Mouse (Mus musculus) urinary bladder, postnatal 14 days (tissue): ENCODE data around the gene Ctnna2.
A peak's percentile ranks its signal among the peaks of the same experiment; 100 is the strongest.

Experiments used
- DNase-seq: peaks from one replicate; pipeline ENCODE4 v3.0.0; 2021; ENCODE audit warnings: low spot score

Gene Ctnna2

GRCm38 (mm10) chr6:77817116-77817515, 162.4 kb downstream of the Ctnna2 start:
- DNase-seq = no peak

DNA sequence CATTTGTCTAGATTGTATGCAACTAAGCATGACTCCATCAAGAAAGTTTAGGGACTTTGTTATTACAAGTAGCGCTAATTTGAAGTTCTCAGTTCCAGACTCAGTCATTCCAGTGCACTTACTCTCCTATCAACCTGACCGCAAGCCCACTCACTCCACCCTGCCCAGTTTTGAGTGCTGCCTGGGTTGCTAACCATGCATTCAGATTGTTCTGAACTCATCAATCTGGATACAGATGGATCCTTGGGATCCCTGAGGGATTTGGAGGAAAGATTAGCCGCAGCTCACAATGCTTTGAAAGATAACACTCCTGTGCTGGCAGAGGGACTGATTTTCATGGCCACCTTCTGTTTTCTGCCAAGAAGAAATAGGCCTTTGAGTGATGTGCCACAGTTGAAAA, 168.5 kb downstream of the Ctnna2 start:
- DNase-seq = no peak

DNA sequence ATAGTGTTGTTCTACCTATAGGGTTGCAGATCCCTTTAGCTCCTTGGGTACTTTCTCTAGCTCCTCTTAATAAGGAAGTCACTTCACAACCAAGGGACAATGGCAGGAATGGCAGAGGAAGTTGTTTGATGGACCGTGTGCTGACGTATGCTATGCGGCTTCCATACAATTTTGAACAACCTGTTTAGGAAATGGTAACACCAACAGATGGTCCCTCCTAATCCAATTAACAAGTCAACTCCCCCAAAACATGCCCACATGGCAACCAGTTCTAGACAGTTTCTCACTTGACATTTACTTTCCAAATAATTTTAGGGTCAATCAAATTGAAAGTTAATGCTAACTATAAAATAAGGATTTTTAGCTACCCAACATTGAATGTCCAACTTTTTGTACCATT, 176.9 kb downstream of the Ctnna2 start:
- DNase-seq = no peak

GRCm38 (mm10) chr6:77783342-77783741, 196.2 kb downstream of the Ctnna2 start:
- DNase-seq = no peak

DNA sequence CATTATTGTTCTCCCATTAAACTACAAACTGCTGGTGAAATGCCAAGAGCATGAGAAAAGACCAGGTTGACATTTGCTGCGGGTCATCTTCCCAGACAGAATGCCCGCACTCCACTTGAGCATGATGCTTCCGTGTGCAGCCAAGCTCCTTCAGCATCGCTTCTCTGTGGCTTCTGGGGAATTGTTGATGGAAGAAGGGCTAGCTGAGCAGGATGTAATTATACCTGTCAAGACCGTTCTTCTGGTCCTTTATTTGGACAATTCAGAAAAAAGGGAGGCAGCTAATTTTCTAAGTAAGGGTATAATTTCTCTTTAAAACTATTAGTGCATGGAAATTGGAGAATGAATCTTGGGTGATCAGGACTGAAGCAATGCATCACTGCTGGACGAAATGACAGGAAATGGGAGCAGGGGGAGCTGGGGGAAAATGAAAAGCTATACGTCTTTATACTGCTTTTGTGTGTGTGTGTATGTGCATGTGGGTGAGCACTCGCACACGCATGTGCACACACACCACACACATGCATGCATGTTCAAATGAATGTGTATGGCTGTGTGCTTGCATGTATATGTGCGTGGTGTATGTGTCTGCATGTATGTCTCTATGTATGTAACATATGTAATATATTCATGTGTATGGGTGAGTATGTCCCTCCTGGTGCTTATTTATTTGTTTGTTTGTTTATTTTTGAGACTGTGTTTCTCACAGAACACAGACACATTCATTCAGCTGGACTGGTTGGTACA, 211.0 kb downstream of the Ctnna2 start:
- DNase-seq = no peak

DNA sequence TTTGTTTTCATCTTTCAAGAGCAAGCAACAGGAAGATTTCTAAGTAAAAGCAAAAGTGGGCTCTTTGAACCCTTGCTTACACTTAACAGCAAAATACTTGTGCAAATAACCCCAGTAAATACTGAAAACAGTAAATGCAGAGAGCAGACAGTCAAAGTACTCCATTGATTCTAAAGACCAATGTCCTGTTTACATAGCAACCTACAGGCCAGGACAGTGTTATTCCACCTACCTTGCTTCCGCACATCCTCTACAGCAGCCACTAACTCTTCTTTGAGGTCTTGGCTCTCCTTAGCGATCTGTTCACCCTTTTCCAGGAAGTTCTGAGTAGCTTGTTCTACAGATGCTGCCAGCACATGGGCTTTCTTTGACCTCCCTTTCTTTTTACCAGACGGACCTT, 221.3 kb downstream of the Ctnna2 start:
- no peak for DNase-seq

DNA sequence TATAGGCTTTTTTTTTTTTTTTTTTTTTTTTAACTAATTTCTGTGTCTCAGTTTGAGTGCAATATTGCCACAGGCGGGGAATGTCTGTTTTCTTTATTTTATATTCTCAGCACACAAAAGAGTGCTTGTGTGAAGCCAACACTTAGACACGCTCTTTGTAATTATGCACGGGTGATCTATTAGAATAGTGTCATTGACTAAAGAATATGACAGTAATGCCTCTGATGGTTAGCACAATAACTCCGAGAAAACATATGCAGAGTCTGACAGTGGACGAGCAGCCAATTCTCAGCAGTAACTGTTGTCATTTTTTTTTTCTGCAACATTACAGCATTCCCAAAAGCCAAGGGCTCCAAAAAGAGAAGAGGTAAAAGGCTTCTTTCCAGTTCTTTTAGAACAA, 234.1 kb downstream of the Ctnna2 start:
- no peak for DNase-seq

DNA sequence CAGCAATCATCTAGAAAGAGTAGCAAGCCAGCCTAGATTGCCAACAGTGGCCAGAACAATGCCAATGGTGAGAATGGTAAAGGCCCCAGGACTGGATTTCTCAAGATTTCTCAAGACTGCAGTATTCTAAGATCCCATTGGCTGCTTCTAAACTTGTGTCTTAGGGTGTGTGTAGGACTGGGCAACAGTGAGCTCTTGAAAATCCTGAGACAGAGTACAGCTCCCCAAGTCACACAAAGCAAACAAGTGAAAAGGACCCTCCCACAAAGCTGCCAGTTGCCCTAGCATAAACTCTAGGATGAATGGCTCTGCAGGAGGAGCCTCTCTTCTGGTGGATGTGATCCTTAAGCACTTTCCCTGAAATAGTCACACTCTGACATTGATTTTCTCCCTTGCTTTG, 235.8 kb downstream of the Ctnna2 start:
- no peak for DNase-seq

- no peak for DNase-seq
Measured at GRCm38 (mm10) chr6:77742988-77743387, 236.5 kb downstream of the Ctnna2 start.

GRCm38 (mm10) chr6:77738640-77739039, 240.9 kb downstream of the Ctnna2 start:
- no peak for DNase-seq

DNA sequence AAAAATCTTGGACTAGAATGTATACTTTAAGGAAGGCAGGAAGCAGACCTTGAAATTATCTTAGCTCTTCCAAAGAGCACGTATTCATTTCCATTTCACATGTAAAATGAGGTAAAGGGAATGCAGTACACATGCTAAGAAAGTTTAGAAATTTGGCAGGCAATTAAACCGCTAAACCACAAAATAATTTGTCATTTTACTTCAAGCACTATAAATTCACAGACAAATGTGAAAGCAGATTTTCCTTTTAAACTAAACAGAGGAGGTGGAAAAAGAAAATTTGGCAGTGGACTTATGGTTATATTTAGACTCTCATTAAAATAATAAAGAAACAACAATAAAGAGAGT, 254.6 kb downstream of the Ctnna2 start:
- no peak for DNase-seq

GRCm38 (mm10) chr6:77724042-77724951, 255.2 kb downstream of the Ctnna2 start:
- no peak for DNase-seq

GRCm38 (mm10) chr6:77694093-77694492, 285.4 kb downstream of the Ctnna2 start:
- no peak for DNase-seq

DNA sequence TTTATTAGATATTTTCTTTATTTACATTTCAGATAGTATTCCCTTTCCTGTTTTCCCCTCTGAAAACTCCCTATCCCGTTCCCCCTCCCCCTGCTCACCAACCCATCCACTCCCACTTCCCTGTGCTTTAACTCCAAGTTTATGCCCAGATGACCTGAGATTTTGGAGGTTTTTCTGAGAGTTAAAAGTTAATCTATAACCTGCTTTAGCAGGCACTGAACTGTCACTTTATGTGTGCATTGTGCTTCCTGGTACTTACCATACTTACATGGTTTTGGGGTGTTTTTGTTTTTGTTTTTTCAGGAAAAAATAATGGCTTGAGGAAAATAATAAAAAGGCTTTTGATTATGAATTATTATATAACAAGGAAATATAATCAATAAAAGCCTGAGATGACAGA, 292.3 kb downstream of the Ctnna2 start:
- no peak for DNase-seq

- DNase-seq = peak; percentile 13
Measured at GRCm38 (mm10) chr6:77650127-77650526, 329.4 kb downstream of the Ctnna2 start.

DNA sequence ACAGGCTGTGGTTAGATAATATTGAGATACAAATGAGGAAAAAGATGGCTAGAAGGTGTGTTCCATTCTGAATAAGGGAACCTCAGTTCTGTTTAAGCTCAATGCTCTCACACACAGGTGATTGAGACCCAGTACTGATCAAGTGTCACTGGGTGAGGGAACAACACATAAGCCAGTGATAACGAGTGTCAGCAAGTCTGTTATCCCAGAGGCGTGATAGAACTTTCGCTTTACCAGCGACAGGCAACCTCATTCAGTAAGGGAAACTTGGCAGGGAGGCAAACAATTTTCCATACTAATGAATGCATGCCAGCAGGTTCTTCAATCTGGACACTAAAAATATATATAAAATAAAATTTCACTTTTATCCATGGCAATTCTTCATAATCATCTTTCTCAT, 334.9 kb downstream of the Ctnna2 start:
- no peak for DNase-seq

GRCm38 (mm10) chr6:77638784-77639183, 340.7 kb downstream of the Ctnna2 start:
- no peak for DNase-seq

DNA sequence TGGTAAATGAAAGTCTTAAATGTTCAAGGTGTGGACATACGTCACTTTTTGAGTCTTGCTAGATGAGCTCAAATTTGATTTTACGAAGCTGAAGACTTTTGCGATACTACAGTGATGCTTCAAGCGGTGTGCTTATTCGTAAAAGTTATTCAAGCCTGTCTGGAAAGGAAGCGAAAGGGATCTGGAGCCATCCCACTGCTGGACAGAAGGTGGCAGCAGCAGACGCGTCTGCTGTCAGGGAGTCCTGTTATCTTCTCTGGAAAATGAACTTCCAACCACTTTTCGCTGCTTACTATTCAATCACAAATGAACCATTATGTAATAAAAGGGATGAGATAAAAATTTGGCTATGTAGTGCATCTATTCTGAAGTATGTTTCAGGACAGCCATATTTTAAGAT, 345.5 kb downstream of the Ctnna2 start:
- peak; percentile 24 for DNase-seq

GRCm38 (mm10) chr6:77628573-77629192, 350.8 kb downstream of the Ctnna2 start:
- DNase-seq = no peak

DNA sequence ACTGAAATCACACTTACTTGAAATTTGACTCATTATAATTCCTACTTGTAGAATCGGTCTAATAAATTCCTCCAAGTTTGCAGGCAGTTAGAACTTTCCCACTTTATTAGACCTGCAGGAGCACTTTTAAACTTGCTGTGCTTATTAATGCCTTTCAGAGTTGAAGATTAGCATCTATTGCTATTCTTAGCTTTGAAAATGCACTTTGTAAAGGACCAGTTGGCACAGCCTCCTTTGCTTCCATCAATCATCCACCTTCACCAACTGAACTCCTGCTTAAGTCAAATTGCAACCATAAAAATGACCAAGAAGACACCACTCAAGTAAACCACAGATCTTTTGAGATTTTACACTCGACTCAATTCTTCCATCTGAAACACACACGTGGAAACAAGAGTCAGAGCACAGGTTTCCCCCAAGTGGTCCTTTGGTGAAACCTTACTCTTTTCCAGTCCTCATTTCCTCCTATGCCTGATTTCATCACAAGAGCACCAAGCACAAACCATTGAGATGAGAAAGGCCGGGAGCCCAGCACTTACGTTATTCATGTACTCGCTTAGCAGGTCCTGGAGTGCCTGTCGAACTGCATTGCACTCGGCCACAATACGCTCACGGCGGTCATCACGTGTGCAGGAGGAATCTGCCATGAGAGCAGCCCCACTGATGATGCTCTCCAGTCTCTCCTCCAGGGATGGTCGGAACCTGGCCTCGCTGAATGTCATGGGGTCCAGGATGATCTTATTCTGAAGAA, 374.7 kb downstream of the Ctnna2 start:
- DNase-seq = no peak

GRCm38 (mm10) chr6:77603914-77604313, 375.6 kb downstream of the Ctnna2 start:
- no peak for DNase-seq

- no peak for DNase-seq
Measured at GRCm38 (mm10) chr6:77599244-77599643, 380.3 kb downstream of the Ctnna2 start.
